Mouse (Mus musculus) liver, embryonic 14.5 days (tissue): ENCODE data around the gene Xpo4. TPM values are rescaled to one million over a fixed set of nuclear protein-coding genes. Genes with fewer than 3 reads are reported as not detected.

Experiments
- ATAC-seq: fragments of 200-750 bp; cut with Nextera tagmentation; 2 replicates; pipeline ENCODE4 v1.8.0; 2017; ENCODE audit warnings: moderate number of reproducible peaks, mild to moderate bottlenecking, moderate library complexity; ENCODE audit not compliant: insufficient read depth
- DNase-seq, 3 experiments: peaks; one replicate each; pipeline ENCODE4 v3.0.0-alpha.2; 2012 to 2013; ENCODE audit warnings: low read depth in 3 of 3, low spot score in 3 of 3
- H3K27ac ChIP-seq: fragments of 300-500 bp; sonication (generic); 2 replicates; pipeline ENCODE4 v1.5.1; 2014; ENCODE audit warnings: moderate library complexity, mild to moderate bottlenecking, control low read depth, inconsistent platforms
- H3K27me3 ChIP-seq: fragments of 300-500 bp; sonication (generic); 2 replicates; pipeline ENCODE4 v1.6.1; 2014; ENCODE audit warnings: mild to moderate bottlenecking, low read length, moderate library complexity; ENCODE audit not compliant: control insufficient read depth, insufficient read depth
- H3K36me3 ChIP-seq: fragments of 300-500 bp; sonication (generic); replicated peaks from 2 replicates; pipeline ENCODE4 v1.6.1; 2014; ENCODE audit warnings: low read depth; ENCODE audit not compliant: control insufficient read depth, insufficient read depth
- H3K4me1 ChIP-seq, 2 experiments: fragments of 200-500 bp in 1 of 2; fragments of 300-500 bp in 1 of 2; sonication (generic) in 1 of 2; replicated peaks; 2 replicates each; pipeline ENCODE4 v1.6.1; 2012 to 2014; ENCODE audit warnings: antibody characterized with exemption in 1 of 2, inconsistent platforms in 1 of 2, low read length in 1 of 2; ENCODE audit not compliant: control insufficient read depth in 2 of 2, insufficient read depth in 2 of 2
- H3K4me2 ChIP-seq: fragments of 300-500 bp; sonication (generic); 2 replicates; pipeline ENCODE4 v1.6.1; 2014; ENCODE audit warnings: low read depth, mild to moderate bottlenecking, control low read depth, moderate library complexity
- H3K4me3 ChIP-seq, 2 experiments: fragments of 200-500 bp in 1 of 2; fragments of 300-500 bp in 1 of 2; sonication (generic) in 1 of 2; 2 replicates each; pipeline ENCODE4 v1.5.1; 2012 to 2014; ENCODE audit warnings: low read depth in 2 of 2, low read length in 2 of 2, mild to moderate bottlenecking in 2 of 2, control low read depth in 1 of 2, inconsistent platforms in 1 of 2, moderate library complexity in 1 of 2; ENCODE audit not compliant: insufficient read depth in 1 of 2
- H3K9ac ChIP-seq: fragments of 300-500 bp; sonication (generic); replicated peaks from 2 replicates; pipeline ENCODE4 v1.6.1; 2014; ENCODE audit warnings: mild to moderate bottlenecking, control low read depth, moderate library complexity
- H3K9me3 ChIP-seq: fragments of 300-500 bp; sonication (generic); 2 replicates; pipeline ENCODE4 v1.6.1; 2016; ENCODE audit warnings: low read length, mixed read lengths; ENCODE audit not compliant: control insufficient read depth
- CTCF ChIP-seq: IDR thresholded peaks from 2 replicates; pipeline ENCODE4 v1.5.1; 2016; ENCODE audit warnings: antibody characterized with exemption, low read depth, control low read depth
- EP300 ChIP-seq: IDR thresholded peaks from 2 replicates; pipeline ENCODE4 v1.6.1; 2016; ENCODE audit warnings: antibody characterized with exemption, low read depth
- WGBS: fragments of 180-500 bp; shearing (Covaris S2); extraction: QIAGEN DNeasy Blood & Tissue Kit; methylation state at CpG from one replicate; pipeline ENCODE4 v1.1.7; 2014; ENCODE audit not compliant: insufficient replicate concordance; 5-methylcytosine and 5-hydroxymethylcytosine counted together
- polyA plus RNA-seq, 2 experiments: library from polyadenylated mRNA; depleted of rRNA in 1 of 2; stranded (reverse) in 1 of 2; unstranded in 1 of 2; fragments of >200 nt; fragmentation: Nextera tagmentation in 1 of 2; extraction: Ambion mirVana in 1 of 2; gene quantifications; 2 replicates each; pipeline versions ENCODE4 v1.2.1 to v1.2.3; 2012 to 2014

Xpo4 gene
- polyA plus RNA-seq, 2 experiments: 6.8 to 14.5 TPM

DNA sequence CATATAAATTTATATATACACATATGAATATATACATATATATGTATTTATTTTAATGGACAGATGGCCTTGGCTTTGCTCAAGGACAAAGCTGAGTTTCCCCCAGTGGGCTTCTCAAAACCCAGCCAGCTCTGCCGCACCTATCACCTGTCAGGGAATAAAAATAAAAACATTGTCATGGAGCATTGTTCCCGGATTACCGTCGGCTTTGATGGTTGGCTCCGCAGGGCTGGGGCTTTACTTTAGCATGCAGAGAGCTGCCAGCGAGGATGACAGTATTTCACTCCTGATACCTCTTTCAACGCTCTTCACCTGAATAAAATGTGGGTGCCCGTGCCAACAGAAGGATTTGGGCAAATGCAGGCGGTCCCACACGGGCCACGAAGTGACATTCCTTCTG, 131.4 kb downstream of the Xpo4 start:
- Histone ChIP-seq H3K4me1 (peaks cover 0 to 13% of the 10 kb centered on the region in 2 experiments; a peak in 3 of 4 replicates), H3K4me2 (no peak overlapping the region), H3K27me3 (no peaks in the 10 kb centered on the region; the same call in 1 of the 2 replicates), H3K4me3 (no peak overlapping the region), H3K9ac (no peak overlapping the region), H3K36me3 (no peaks in the 10 kb centered on the region), H3K9me3 (no peaks in the 10 kb centered on the region), H3K27ac (no peak overlapping the region)
- no peak for ATAC-seq
- TF ChIP-seq EP300 (no peak), CTCF (no peak)
- 50% methylated on average over 11 of the region's 11 CpGs for WGBS
- no peak for DNase-seq

DNA sequence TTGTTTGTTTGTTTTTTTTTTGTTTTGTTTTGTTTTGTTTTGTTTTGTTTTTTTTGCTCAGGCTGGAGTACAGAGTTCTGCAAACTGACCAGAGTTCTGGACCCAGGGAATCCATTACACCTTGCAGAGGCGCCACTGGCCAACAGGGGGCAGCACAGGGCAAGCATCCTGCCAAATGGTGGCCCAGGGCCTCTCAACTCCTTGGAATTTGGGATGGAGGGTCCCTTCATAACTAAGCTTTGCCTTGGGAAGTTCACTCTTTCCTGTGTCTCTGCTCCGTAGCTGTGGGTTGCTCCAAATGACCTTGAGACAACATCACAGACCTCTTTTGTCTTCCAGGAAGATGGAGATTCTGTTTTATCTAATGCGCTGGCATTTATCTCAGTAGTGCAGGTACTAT, 132.0 kb downstream of the Xpo4 start:
- DNase-seq (no peak), ATAC-seq (no peak)
- Histone ChIP-seq H3K4me1 (peaks cover 0 to 10% of the 10 kb centered on the region in 2 experiments; a peak in 3 of 4 replicates), H3K4me2 (no peak overlapping the region), H3K9me3 (no peaks in the 10 kb centered on the region), H3K4me3 (no peak overlapping the region), H3K27me3 (no peaks in the 10 kb centered on the region; the same call in 1 of the 2 replicates), H3K27ac (no peak overlapping the region), H3K9ac (no peak overlapping the region), H3K36me3 (no peaks in the 10 kb centered on the region)
- no peak for TF ChIP-seq EP300
- TF ChIP-seq CTCF: peak; percentile 89
- 34% methylated on average over 3 of the region's 3 CpGs for WGBS

DNA sequence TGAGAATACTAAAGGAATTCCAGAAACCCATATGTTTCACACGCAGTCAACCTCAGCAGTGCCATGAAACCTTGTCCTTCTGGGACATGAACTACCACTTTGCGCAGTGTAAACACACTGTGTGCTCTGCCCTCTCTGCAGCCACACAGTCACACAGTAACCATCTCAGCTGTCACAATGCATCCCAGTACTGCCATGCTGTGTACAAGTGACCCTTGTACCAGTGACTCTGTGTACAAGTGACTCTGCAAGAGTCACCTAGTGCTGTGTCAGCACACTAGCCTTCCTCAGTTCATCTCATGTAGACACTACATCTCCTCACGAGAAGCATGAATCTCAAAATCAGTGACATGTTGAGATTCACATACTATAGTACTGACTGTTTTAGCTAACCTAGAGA, 132.7 kb downstream of the Xpo4 start:
- no peak for DNase-seq
- no peak overlapping the region for H3K27ac ChIP-seq
- H3K4me2 ChIP-seq: no peak overlapping the region
- H3K36me3 ChIP-seq: no peaks in the 10 kb centered on the region
- peaks cover 0 to 5% of the 10 kb centered on the region in 2 experiments; a peak in 1 of 4 replicates for H3K4me1 ChIP-seq
- ATAC-seq: no peak
- TF ChIP-seq EP300 (no peak), CTCF (no peak)
- WGBS: 65% methylated on average over 3 of the region's 3 CpGs
- no peak overlapping the region for H3K4me3 ChIP-seq
- no peaks in the 10 kb centered on the region; the same call in 1 of the 2 replicates for H3K27me3 ChIP-seq
- no peaks in the 10 kb centered on the region for H3K9me3 ChIP-seq
- no peak overlapping the region for H3K9ac ChIP-seq

DNA sequence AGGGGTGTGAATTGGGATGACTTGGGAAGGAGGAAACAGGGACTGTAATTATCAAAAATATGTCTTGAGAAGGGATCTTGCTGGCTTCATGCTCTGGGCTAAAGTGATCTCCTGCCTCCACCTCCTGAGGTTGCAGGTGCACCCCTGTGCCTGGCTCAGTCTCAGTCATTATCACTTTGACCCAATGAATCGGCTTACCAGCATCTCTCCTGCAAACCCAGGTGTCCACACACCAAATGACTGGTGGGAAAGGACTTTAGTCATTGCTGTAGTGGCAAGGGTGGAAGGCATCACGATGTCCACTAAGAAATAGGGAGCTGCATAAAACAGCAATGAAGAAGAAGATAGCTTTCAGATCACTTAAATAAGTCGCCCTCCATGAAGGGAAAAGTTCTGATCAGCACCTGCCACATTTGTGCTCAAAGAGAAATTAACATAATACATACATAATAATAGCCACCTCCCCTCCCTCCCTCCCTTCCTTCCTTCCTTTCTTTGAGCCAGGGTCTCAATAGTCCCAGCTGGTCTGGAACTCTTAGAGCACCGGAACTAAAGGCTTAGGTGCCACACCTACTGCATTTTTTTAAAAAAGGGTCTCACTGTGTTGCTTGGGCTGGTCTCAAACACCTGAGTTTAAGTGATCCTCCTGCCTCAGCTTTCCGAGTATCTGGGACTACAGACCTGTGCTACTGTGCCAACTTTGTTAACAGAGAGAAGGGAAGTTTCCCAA, 135.3 kb downstream of the Xpo4 start:
- no peak for TF ChIP-seq CTCF
- TF ChIP-seq EP300: no peak
- WGBS: 44% methylated on average over 5 of the region's 5 CpGs
- ATAC-seq: no peak

DNA sequence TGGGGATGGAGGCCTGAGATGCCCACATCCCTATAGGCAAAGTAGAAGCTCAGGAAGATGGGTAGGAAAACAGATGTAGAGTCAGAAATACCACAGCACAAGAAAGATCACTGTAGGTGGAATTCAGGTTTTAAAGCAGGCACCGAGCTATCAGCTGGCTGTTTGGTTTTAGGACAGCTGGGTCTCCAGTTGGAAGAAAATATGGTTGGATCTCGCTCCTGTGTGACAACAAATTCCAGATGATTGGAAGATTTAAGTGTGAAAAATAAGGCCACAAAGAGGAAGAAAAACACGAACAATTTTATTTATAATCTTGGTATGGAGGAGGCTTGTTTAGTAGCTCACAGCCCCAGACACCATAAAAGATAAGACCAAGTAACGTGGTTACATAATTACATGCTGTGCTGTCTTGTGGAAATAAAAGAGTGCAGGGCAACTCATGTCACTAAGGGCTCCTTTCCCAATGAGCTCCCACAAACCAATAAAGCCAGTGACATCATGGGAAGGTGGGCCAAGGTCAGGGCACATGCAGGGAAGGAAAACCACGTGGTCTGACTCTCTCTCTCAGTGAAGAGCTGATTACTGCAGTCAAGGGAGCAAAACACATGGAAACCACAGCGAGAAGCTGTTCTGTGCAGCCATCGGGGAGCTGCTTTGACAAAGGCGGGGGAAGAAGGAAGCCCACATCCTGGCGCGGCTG, 136.0 kb downstream of the Xpo4 start:
- whole genome bisulfite sequencing: 24% methylated on average over 10 of the region's 10 CpGs
- H3K27me3 ChIP-seq: peaks cover 25% of the 10 kb centered on the region
- DNase-seq (no peak), ATAC-seq (no peak)
- no peak for TF ChIP-seq CTCF
- no peak for TF ChIP-seq EP300
- H3K9ac ChIP-seq: no peak overlapping the region
- no peak overlapping the region for H3K27ac ChIP-seq
- no peak overlapping the region for H3K4me3 ChIP-seq
- no peaks in the 10 kb centered on the region for H3K36me3 ChIP-seq
- peaks cover 0 to 10% of the 10 kb centered on the region in 2 experiments; a peak in 3 of 4 replicates for H3K4me1 ChIP-seq
- H3K4me2 ChIP-seq: no peak overlapping the region
- no peaks in the 10 kb centered on the region for H3K9me3 ChIP-seq

More for the DNA sequence above, 135.3 kb downstream of the Xpo4 start:
- Histone ChIP-seq H3K36me3 (no peaks in the 10 kb centered on the region), H3K9me3 (no peaks in the 10 kb centered on the region), H3K27me3 (peaks cover 18% of the 10 kb centered on the region), H3K27ac (no peak overlapping the region), H3K4me2 (no peak overlapping the region), H3K4me3 (no peak overlapping the region), H3K4me1 (peaks cover 0 to 10% of the 10 kb centered on the region in 2 experiments; a peak in 3 of 4 replicates), H3K9ac (no peak overlapping the region)
- no peak for DNase-seq
